8 mouse cellular contexts compared by ENCODE assay signal in genomic region chr15:102722500-102722931, GRCm38 (mm10). TPM values are rescaled to one million over a fixed set of nuclear protein-coding genes. Genes with fewer than 3 reads are reported as not detected.
A peak's percentile ranks its signal among the peaks of the same experiment; 100 is the strongest.
DNase-seq lines count a peak whose midpoint lies in the region; ATAC-seq and TF ChIP-seq lines count a peak whose summit lies in the region.

No protein-coding gene starts in this region.

- H3K36me3 ChIP-seq in kidney, postnatal 0 days (ENCODE audit: insufficient read depth, low read length) = 0 out of 2 replicates have a peak, but pooled peaks cover 12% of the 10 kb centered on the region
- H3K36me3 ChIP-seq in forebrain, embryonic 13.5 days (ENCODE audit: poor library complexity, severe bottlenecking) = peaks cover 19% of the 10 kb centered on the region
- peaks cover 15% of the 10 kb centered on the region for H3K36me3 ChIP-seq in limb, embryonic 15.5 days
- H3K36me3 ChIP-seq in myocyte (ENCODE audit: control insufficient read depth, insufficient read depth) = no peaks in the 10 kb centered on the region

- H3ac ChIP-seq in myocyte (ENCODE audit: control insufficient read depth, insufficient read length) = no peak overlapping the region

- H3K4me1 ChIP-seq in kidney, postnatal 0 days (replicated peaks; ENCODE audit: insufficient read depth, low read length) = 0 out of 2 replicates have a peak, but pooled peaks cover 5% of the 10 kb centered on the region
- H3K4me1 ChIP-seq in forebrain, embryonic 13.5 days = peaks cover 21% of the 10 kb centered on the region
- H3K4me1 ChIP-seq in limb, embryonic 15.5 days = peaks cover 21% of the 10 kb centered on the region

- no peak overlapping the region for H3K9ac ChIP-seq in kidney, postnatal 0 days (ENCODE audit: low read depth, low read length)
- H3K9ac ChIP-seq in forebrain, embryonic 13.5 days = 0 out of 2 replicates have a peak overlapping the region, but pooled peaks have one; percentile 12
- no peak overlapping the region for H3K9ac ChIP-seq in limb, embryonic 15.5 days

- TF ChIP-seq POLR2A in myocyte (IDR thresholded peaks at IDR 0.05; ENCODE audit: insufficient read length, low read depth) = no peak

- no peaks in the 10 kb centered on the region for H3K79me2 ChIP-seq in myocyte (ENCODE audit: control insufficient read depth, insufficient read depth)

- no peak for TF ChIP-seq CTCF in kidney, postnatal 0 days (IDR thresholded peaks at IDR 0.05; ENCODE audit: low read depth)

- WGBS in kidney, postnatal 0 days = 35% methylated on average over 4 of the region's 4 CpGs
- 36% methylated on average over 4 of the region's 4 CpGs for WGBS in forebrain, embryonic 13.5 days
- 21% methylated on average over 4 of the region's 4 CpGs for WGBS in limb, embryonic 15.5 days

- H3K4me3 ChIP-seq in kidney, postnatal 0 days (replicated peaks; ENCODE audit: low read depth, low read length) = peak overlapping the region; percentile 80
- H3K4me3 ChIP-seq in forebrain, embryonic 13.5 days = peak overlapping the region; percentile 68
- peak overlapping the region; percentile 72 for H3K4me3 ChIP-seq in limb, embryonic 15.5 days
- H3K4me3 ChIP-seq in myocyte = peak overlapping the region; percentile 72

- peak overlapping the region; percentile 44 for H3K4me2 ChIP-seq in kidney, postnatal 0 days (ENCODE audit: low read length)
- H3K4me2 ChIP-seq in forebrain, embryonic 13.5 days = peak overlapping the region; percentile 82
- peak overlapping the region; percentile 42 for H3K4me2 ChIP-seq in limb, embryonic 15.5 days
- H3K4me2 ChIP-seq in myocyte (ENCODE audit: low read depth) = peak overlapping the region; percentile 95

- H3K27me3 ChIP-seq in kidney, postnatal 0 days (ENCODE audit: insufficient read depth, low read length) = no peaks in the 10 kb centered on the region
- H3K27me3 ChIP-seq in forebrain, embryonic 13.5 days = no peaks in the 10 kb centered on the region
- no peaks in the 10 kb centered on the region for H3K27me3 ChIP-seq in limb, embryonic 15.5 days
- H3K27me3 ChIP-seq in myocyte (ENCODE audit: control insufficient read depth, insufficient read depth, insufficient read length) = no peaks in the 10 kb centered on the region

- H3K27ac ChIP-seq in kidney, postnatal 0 days = no peak overlapping the region
- peak overlapping the region; percentile 40; the same call in 1 of the 2 replicates for H3K27ac ChIP-seq in forebrain, embryonic 13.5 days
- peak overlapping the region; percentile 81 for H3K27ac ChIP-seq in limb, embryonic 15.5 days

- no peaks in the 10 kb centered on the region for H3K9me3 ChIP-seq in kidney, postnatal 0 days (replicated peaks; ENCODE audit: low read length)
- no peaks in the 10 kb centered on the region for H3K9me3 ChIP-seq in forebrain, embryonic 13.5 days (replicated peaks)
- H3K9me3 ChIP-seq in limb, embryonic 15.5 days = no peaks in the 10 kb centered on the region

- ATAC-seq in kidney, postnatal 0 days (replicated peaks; ENCODE audit: low FRiP score, low read depth) = peak; percentile 37; the same call in 1 of the 2 replicates
- peak; percentile 44 for ATAC-seq in forebrain, embryonic 13.5 days
- peak; percentile 58; the same call in 1 of the 2 replicates for ATAC-seq in limb, embryonic 15.5 days (ENCODE audit: insufficient number of reproducible peaks, low FRiP score, low TSS enrichment, low read depth)

- no peak for DNase-seq in kidney, postnatal 0 days (ENCODE audit: low spot score)
- no peak for DNase-seq in kidney, adult 11 months
- DNase-seq in adrenal gland, postnatal 10 days = no peak
- DNase-seq in urinary bladder, postnatal 25 days (ENCODE audit: low spot score) = no peak
- DNase-seq in ovary, postnatal 10 days (ENCODE audit: low spot score) = no peak

TF ChIP-seq in myocyte, 11 proteins besides CTCF, POLR2A, EP300 and RAD21:
- TF ChIP-seq POLR2AphosphoS2 (IDR thresholded peaks at IDR 0.05; ENCODE audit: insufficient read length, low read depth) = no peak
- TF ChIP-seq USF1 (IDR thresholded peaks at IDR 0.05; ENCODE audit: low read depth) = no peak
- peak in 1 of 3 experiments; percentile 9 for TF ChIP-seq MYOG (IDR thresholded peaks at IDR 0.05; ENCODE audit: control insufficient read depth in 1 of 3, insufficient read depth in 1 of 3, insufficient read length in 2 of 3, low read depth in 2 of 3)
- TF ChIP-seq MAX (IDR thresholded peaks at IDR 0.05; ENCODE audit: low read depth) = no peak
- TF ChIP-seq TCF3 (IDR thresholded peaks at IDR 0.05; ENCODE audit: insufficient read length, low read depth) = no peak
- TF ChIP-seq REST (IDR thresholded peaks at IDR 0.05; ENCODE audit: insufficient read depth, insufficient read length) = no peak
- TF ChIP-seq MYOD1 (IDR thresholded peaks at IDR 0.05; ENCODE audit: control insufficient read depth in 1 of 3, insufficient read length in 2 of 3, low read depth in 2 of 3) = no peak

RNA-seq across cellular contexts. Expression of gene Calcoco1, which starts 0.5 kb away (rescaled TPM):
- polyA plus RNA-seq in kidney, postnatal 0 days (2015; fragmentation: Nextera tagmentation; extraction: Ambion mirVana) = 55.2 and 57.5 TPM in 2 replicates
- 45.0 and 48.7 TPM in 2 replicates for polyA plus RNA-seq in forebrain, embryonic 13.5 days (2015; fragmentation: Nextera tagmentation; extraction: Ambion mirVana)
- polyA plus RNA-seq in limb, embryonic 15.5 days (2015; fragmentation: Nextera tagmentation; extraction: Ambion mirVana) = 59.1 and 69.6 TPM in 2 replicates
- 117 TPM for polyA plus RNA-seq in myocyte (2012; fragmentation: generic; extraction: Trizol)
- 10 to 100 TPM; 78.0 to 90.5 TPM for total RNA-seq in adrenal gland, postnatal 10 days (2021)

RNA-seq across cellular contexts. Expression of gene Atp5g2, which starts 50.4 kb away (rescaled TPM):
- 102 and 110 TPM in 2 replicates for polyA plus RNA-seq in kidney, postnatal 0 days (2015; fragmentation: Nextera tagmentation; extraction: Ambion mirVana)
- 52.3 and 79.6 TPM in 2 replicates for polyA plus RNA-seq in forebrain, embryonic 13.5 days (2015; fragmentation: Nextera tagmentation; extraction: Ambion mirVana)
- 48.8 and 56.6 TPM in 2 replicates for polyA plus RNA-seq in limb, embryonic 15.5 days (2015; fragmentation: Nextera tagmentation; extraction: Ambion mirVana)
- 947 TPM for polyA plus RNA-seq in myocyte (2012; fragmentation: generic; extraction: Trizol)
- total RNA-seq in adrenal gland, postnatal 10 days (2021) = 10 to 100 TPM; 41.9 to 42.3 TPM

Comparison
In these comparisons a context has a peak if more than half of its experiments do, and no peak if none do; other contexts are left out.
1. H3K4me2 ChIP-seq: peak in every context shown above with its lines; median percentile 95 in myocyte; 82 in forebrain, embryonic 13.5 days; 44 in kidney, postnatal 0 days; 42 in limb, embryonic 15.5 days.